Mouse (Mus musculus) heart, postnatal 25 days (tissue): ENCODE measurements at regions not wholly inside any gene's neighbourhood (a gene's known extent, or its start where the extent isn't known, plus 50 kb on each side); places are given as distances from the start of the nearest gene placed in this dataset.
"Not testable (repeated sequence)": the region's sequence is repeated elsewhere in the genome, so short reads cannot be mapped to it uniquely, and the experiment has no call there.

ENCODE experiments used
- DNase-seq: peaks from one replicate; pipeline ENCODE4 v3.0.0; 2022; ENCODE audit warnings: low spot score
- intact Hi-C: fragments of 180-260 bp; cut with DNase I; formaldehyde crosslinking; loops from one replicate; pipeline ENCODE4 v1.15.1; 2025

- intact Hi-C loops: no loop called here
Observed at GRCm38 (mm10) chr17:84844950-84845349, 54.4 kb upstream of the Lrpprc start.

GRCm38 (mm10) chr17:84846141-84846540 lies 55.6 kb upstream of the Lrpprc start:
- no peak for DNase-seq
- intact Hi-C loops: no loop called here

More at GRCm38 (mm10) chr17:84844950-84845349, 54.4 kb upstream of the Lrpprc start:
- DNase-seq: no peak

- DNase-seq: no peak
- intact Hi-C loops: no loop called here
Observed at GRCm38 (mm10) chr17:84848385-84849030, 57.9 kb upstream of the Lrpprc start.

- DNase-seq: no peak
- intact Hi-C loops: no loop called here
Observed at GRCm38 (mm10) chr17:84849031-84849405, 58.4 kb upstream of the Lrpprc start.

- no peak for DNase-seq
- intact Hi-C loops: no loop called here
Observed at GRCm38 (mm10) chr17:84850464-84850863, 59.9 kb upstream of the Lrpprc start.

- no peak for DNase-seq
- intact Hi-C loops: no loop called here
Observed at GRCm38 (mm10) chr17:84850893-84851292, 60.3 kb upstream of the Lrpprc start.

- intact Hi-C loops: no loop called here
- DNase-seq: no peak
Observed at GRCm38 (mm10) chr17:84856971-84857370, 66.4 kb upstream of the Lrpprc start.

GRCm38 (mm10) chr17:84858830-84859229 lies 68.2 kb upstream of the Lrpprc start:
- DNase-seq: no peak
- intact Hi-C loops: no loop called here

- intact Hi-C loops: no loop called here
- DNase-seq: no peak
Observed at GRCm38 (mm10) chr17:84859916-84860315, 69.3 kb upstream of the Lrpprc start.

- intact Hi-C loops: no loop called here
- no peak for DNase-seq
Observed at GRCm38 (mm10) chr17:84860835-84861234, 70.2 kb upstream of the Lrpprc start.

- intact Hi-C loops, DNase-seq: not testable (repeated sequence)
Observed at GRCm38 (mm10) chr17:84864231-84864630, 73.6 kb upstream of the Lrpprc start.

GRCm38 (mm10) chr17:84865158-84865557 lies 74.6 kb upstream of the Lrpprc start:
- intact Hi-C loops: no loop called here
- DNase-seq: no peak

GRCm38 (mm10) chr17:84865566-84865965 lies 75.0 kb upstream of the Lrpprc start:
- no peak for DNase-seq
- intact Hi-C loops: no loop called here

- intact Hi-C loops: no loop called here
- no peak for DNase-seq
Observed at GRCm38 (mm10) chr17:84869074-84869722, 78.6 kb upstream of the Lrpprc start.

- intact Hi-C loops: no loop called here
- peak; percentile 26 for DNase-seq
Observed at GRCm38 (mm10) chr17:84873554-84873953, 83.0 kb upstream of the Lrpprc start.

- intact Hi-C loops: no loop called here
- no peak for DNase-seq
Observed at GRCm38 (mm10) chr17:84874494-84874893, 82.0 kb upstream of the Ppm1b start.

- intact Hi-C loops: loop anchor here (5.0 kb wide), 3 partner anchors 82 to 217 kb away; partner anchors contain the start of genes Camkmt, Ppm1b and Prepl
- DNase-seq: no peak
Observed at GRCm38 (mm10) chr17:84875031-84875430, 81.5 kb upstream of the Ppm1b start.

- DNase-seq: no peak
- intact Hi-C loops: loop anchor here (2.0 to 5.0 kb wide), 4 partner anchors 81 to 759 kb away; partner anchors contain the start of genes Camkmt, Ppm1b and Prepl
Observed at GRCm38 (mm10) chr17:84876037-84876436, 80.5 kb upstream of the Ppm1b start.

- DNase-seq: no peak
- intact Hi-C loops: loop anchor here (2.0 to 5.0 kb wide), 4 partner anchors 80 to 757 kb away; partner anchors contain the start of genes Camkmt, Ppm1b and Prepl
Observed at GRCm38 (mm10) chr17:84877176-84877863, 79.2 kb upstream of the Ppm1b start.

- intact Hi-C loops: loop anchor here (2.0 to 5.0 kb wide), 4 partner anchors 79 to 757 kb away; partner anchors contain the start of genes Camkmt, Ppm1b and Prepl
- peak; percentile 26 for DNase-seq
Observed at GRCm38 (mm10) chr17:84877864-84878224, 78.7 kb upstream of the Ppm1b start.

GRCm38 (mm10) chr17:84878316-84878715 lies 78.2 kb upstream of the Ppm1b start:
- intact Hi-C loops: loop anchor here (5.0 kb wide), 3 partner anchors 79 to 214 kb away; partner anchors contain the start of genes Camkmt, Ppm1b and Prepl
- no peak for DNase-seq
